Mouse (Mus musculus) midbrain, embryonic 14.5 days (tissue): ENCODE data around the gene Hapln4. TPM values are rescaled to one million over a fixed set of nuclear protein-coding genes. Genes with fewer than 3 reads are reported as not detected.
A peak's percentile ranks its signal among the peaks of the same experiment; 100 is the strongest.

Experiments
- ATAC-seq: fragments of 200-750 bp; cut with Nextera tagmentation; 2 replicates; pipeline ENCODE4 v1.8.0; 2017; ENCODE audit warnings: moderate number of reproducible peaks, moderate library complexity; ENCODE audit not compliant: low FRiP score, low TSS enrichment
- DNase-seq: peaks from one replicate; pipeline ENCODE4 v3.0.0-alpha.2; 2015
- H3K27ac ChIP-seq: fragments of 300-500 bp; sonication (generic); replicated peaks from 2 replicates; pipeline ENCODE4 v1.5.1; 2014; ENCODE audit warnings: mild to moderate bottlenecking, low read depth, low read length, moderate library complexity
- H3K27me3 ChIP-seq: fragments of 300-500 bp; sonication (generic); 2 replicates; pipeline ENCODE4 v1.6.1; 2014; ENCODE audit warnings: low read length, control low read depth, mixed read lengths; ENCODE audit not compliant: control insufficient read depth, insufficient read depth
- H3K36me3 ChIP-seq: fragments of 300-500 bp; sonication (generic); 2 replicates; pipeline ENCODE4 v1.6.1; 2014; ENCODE audit warnings: low read length, control low read depth; ENCODE audit not compliant: control insufficient read depth, insufficient read depth
- H3K4me1 ChIP-seq: fragments of 300-500 bp; sonication (generic); 2 replicates; pipeline ENCODE4 v1.6.1; 2014; ENCODE audit warnings: mild to moderate bottlenecking, antibody characterized with exemption, low read length, control low read depth; ENCODE audit not compliant: control insufficient read depth, insufficient read depth
- H3K4me2 ChIP-seq: fragments of 300-500 bp; sonication (generic); 2 replicates; pipeline ENCODE4 v1.6.1; 2014; ENCODE audit warnings: mild to moderate bottlenecking, low read length, moderate library complexity
- H3K4me3 ChIP-seq: fragments of 300-500 bp; sonication (generic); replicated peaks from 2 replicates; pipeline ENCODE4 v1.5.1; 2014; ENCODE audit warnings: low read depth, low read length
- H3K9ac ChIP-seq: fragments of 300-500 bp; sonication (generic); replicated peaks from 2 replicates; pipeline ENCODE4 v1.6.1; 2014; ENCODE audit warnings: mild to moderate bottlenecking, low read length, moderate library complexity
- H3K9me3 ChIP-seq: fragments of 300-500 bp; sonication (generic); 2 replicates; pipeline ENCODE4 v1.6.1; 2016; ENCODE audit warnings: low read length, control low read depth, mixed read lengths; ENCODE audit not compliant: control insufficient read depth
- WGBS: fragments of 180-500 bp; shearing (Covaris S2); extraction: QIAGEN DNeasy Blood & Tissue Kit; methylation state at CpG from one replicate; pipeline ENCODE4 v1.1.7; 2014; 5-methylcytosine and 5-hydroxymethylcytosine counted together
- polyA plus RNA-seq: library from polyadenylated mRNA; unstranded; fragments of >200 nt; fragmentation: Nextera tagmentation; extraction: Ambion mirVana; gene quantifications from 2 replicates; pipeline ENCODE4 v1.2.1, GENCODE M21; 2014

Hapln4 gene
- polyA plus RNA-seq, 1 experiment from 2014 or later = 1.3 TPM

DNA sequence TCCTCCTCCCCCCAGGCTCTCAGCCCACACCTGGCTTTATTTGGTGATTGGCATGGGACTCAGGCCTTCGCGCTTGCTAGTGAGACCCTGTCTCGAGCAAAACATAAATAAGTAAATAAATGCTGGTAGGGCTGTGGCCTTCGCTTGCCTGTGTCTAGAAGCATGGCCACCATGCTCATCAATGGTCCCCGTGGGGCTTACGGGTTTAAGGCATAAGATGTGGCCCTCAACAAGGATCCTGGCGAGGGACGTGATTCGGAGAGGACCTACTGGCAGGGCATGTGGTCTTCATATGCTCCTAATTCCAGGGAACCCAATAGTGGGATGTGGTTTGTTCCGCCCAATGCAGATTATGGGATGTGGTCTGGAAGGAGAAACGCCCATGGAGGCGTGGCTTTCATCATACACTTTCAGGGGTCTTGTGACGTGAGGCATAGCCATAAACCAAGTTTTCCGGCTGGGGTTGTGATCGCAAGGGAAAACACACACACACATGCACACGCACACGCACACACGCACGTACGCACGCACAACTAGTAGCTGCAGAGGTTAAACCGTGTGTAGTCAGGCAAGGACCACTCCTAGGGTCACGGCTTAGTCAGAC, 28.0 kb downstream of the Hapln4 start:
- no peak for ATAC-seq
- Histone ChIP-seq H3K27me3 (peaks cover 5% of the 10 kb centered on the region; the same call in 1 of the 2 replicates), H3K9ac (no peak overlapping the region), H3K9me3 (no peaks in the 10 kb centered on the region), H3K36me3 (peaks cover 100% of the 10 kb centered on the region), H3K4me1 (0 out of 2 replicates have a peak, but pooled peaks cover 3% of the 10 kb centered on the region), H3K4me3 (no peak overlapping the region), H3K4me2 (no peak overlapping the region), H3K27ac (no peak overlapping the region)
- WGBS = 56% methylated on average over 23 of the region's 23 CpGs
- DNase-seq = no peak

DNA sequence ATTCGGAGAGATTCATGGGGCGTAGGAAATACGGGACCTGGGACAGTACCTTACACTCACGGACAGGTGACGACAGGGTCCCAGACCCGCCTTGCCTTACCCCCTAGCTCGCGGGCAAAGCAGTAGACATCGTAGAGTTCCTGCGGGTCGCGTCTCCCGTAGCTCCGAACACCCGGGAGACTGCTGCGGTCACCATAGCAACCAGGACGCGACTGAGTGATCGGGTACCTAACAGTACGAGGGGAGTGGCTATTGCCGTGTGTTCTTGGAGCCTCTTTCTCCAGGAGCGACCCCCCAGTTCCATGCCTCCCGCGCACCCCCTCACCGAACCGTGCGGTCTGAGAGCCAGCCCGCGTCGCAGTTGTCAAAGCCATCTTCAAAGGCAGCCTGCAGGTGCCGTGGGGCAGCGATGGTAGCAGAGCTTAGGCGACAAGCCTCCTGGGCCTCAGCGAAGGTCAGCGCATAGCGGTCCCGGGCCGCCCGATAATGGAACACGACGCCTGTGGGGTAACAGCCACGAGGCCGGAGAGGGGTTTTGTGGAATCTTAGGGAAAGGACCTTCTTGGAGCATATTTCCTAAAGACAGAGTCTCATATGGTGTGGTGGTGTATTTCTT, 29.3 kb downstream of the Hapln4 start:
- peaks cover 5% of the 10 kb centered on the region; the same call in 1 of the 2 replicates for H3K27me3 ChIP-seq
- peaks cover 10% of the 10 kb centered on the region for H3K4me1 ChIP-seq
- ATAC-seq (no peak), DNase-seq (peak; percentile 66)
- no peaks in the 10 kb centered on the region for H3K9me3 ChIP-seq
- 0 out of 2 replicates have a peak overlapping the region, but pooled peaks have one; percentile 29 for H3K9ac ChIP-seq
- peaks cover 88% of the 10 kb centered on the region for H3K36me3 ChIP-seq
- H3K4me3 ChIP-seq = no peak overlapping the region
- WGBS = 6% methylated on average over 43 of the region's 43 CpGs
- H3K4me2 ChIP-seq = peak overlapping the region; percentile 12; the same call in 1 of the 2 replicates
- H3K27ac ChIP-seq = no peak overlapping the region

DNA sequence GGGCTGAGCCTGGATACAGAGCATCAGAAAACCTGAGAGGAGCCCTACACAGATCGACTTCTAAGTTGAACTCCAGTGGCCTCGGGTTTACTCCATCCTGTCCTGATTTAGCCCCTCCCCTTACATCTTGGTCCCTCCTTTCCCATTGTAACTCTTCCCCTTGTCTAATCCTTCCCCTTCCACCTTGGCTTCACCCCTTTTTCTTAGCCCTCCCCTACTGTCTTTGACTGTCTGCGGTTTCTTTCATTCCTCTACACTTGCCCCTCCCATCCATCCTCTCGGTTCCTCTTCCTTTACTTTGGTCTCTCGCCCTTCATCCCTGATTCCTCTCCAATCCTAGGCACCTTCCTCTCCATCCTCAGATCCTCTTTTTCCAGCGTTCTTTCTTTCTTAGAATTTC, 31.2 kb downstream of the Hapln4 start:
- no peaks in the 10 kb centered on the region for H3K9me3 ChIP-seq
- peaks cover 68% of the 10 kb centered on the region for H3K36me3 ChIP-seq
- H3K27me3 ChIP-seq = peaks cover 5% of the 10 kb centered on the region; the same call in 1 of the 2 replicates
- no peak for DNase-seq
- no peak overlapping the region for H3K4me2 ChIP-seq
- 20% methylated on average over 6 of the region's 6 CpGs for WGBS
- ATAC-seq = no peak
- no peak overlapping the region for H3K9ac ChIP-seq
- H3K4me3 ChIP-seq = no peak overlapping the region
- H3K4me1 ChIP-seq = peaks cover 20% of the 10 kb centered on the region
- H3K27ac ChIP-seq = no peak overlapping the region

DNA sequence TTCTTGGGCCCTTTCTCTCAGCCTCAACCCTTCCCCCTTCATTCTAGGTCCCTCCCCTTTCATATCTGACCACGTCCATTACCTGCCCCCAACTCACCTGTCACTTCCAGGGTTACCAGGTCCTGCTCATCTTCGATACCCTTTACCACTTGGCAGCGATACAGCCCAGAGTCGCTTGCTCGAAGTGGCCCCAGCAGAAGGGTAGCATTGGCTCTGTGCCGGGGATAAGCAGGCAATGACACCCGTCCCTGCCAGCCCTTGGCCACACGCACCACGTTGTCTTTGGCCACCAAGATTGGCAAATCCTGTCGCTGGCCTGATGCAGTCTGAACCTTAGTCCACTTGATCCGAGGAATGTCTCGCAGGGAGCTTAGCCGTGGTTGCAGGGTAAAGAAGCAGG, 31.6 kb downstream of the Hapln4 start:
- Histone ChIP-seq H3K4me3 (no peak overlapping the region), H3K27me3 (peaks cover 5% of the 10 kb centered on the region; the same call in 1 of the 2 replicates), H3K4me1 (peaks cover 20% of the 10 kb centered on the region), H3K4me2 (no peak overlapping the region), H3K27ac (no peak overlapping the region), H3K36me3 (peaks cover 64% of the 10 kb centered on the region), H3K9me3 (no peaks in the 10 kb centered on the region), H3K9ac (no peak overlapping the region)
- WGBS = 72% methylated on average over 13 of the region's 13 CpGs
- ATAC-seq (no peak), DNase-seq (no peak)

DNA sequence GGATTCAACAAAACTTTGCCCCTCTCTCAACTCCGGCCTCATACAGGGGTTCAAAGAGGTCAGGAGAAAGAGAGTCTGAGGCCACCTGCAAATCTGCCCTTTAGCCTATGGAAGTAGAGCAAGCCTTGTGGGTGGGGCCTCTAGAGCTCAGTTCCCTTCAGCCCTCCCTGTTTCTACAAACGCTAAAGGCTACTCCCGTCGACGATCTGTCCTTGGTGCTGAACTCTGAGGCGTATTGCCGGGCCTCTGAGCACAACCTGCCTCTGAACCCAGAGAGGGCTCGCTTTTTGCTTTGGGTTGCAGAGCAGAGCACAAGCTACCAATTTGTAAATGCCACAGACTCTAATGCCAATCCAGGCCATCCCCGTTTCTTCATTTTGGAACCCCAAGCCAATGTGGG, 34.4 kb downstream of the Hapln4 start:
- Histone ChIP-seq H3K4me3 (peak overlapping the region; percentile 81), H3K9ac (peak overlapping the region; percentile 91; the same call in 1 of the 2 replicates), H3K4me2 (peak overlapping the region; percentile 84), H3K4me1 (peaks cover 19% of the 10 kb centered on the region), H3K27ac (no peak overlapping the region), H3K27me3 (peaks cover 5% of the 10 kb centered on the region; the same call in 1 of the 2 replicates), H3K36me3 (peaks cover 37% of the 10 kb centered on the region), H3K9me3 (no peaks in the 10 kb centered on the region)
- peak; percentile 30 for DNase-seq
- WGBS = 11% methylated on average over 9 of the region's 9 CpGs
- ATAC-seq = no peak

DNA sequence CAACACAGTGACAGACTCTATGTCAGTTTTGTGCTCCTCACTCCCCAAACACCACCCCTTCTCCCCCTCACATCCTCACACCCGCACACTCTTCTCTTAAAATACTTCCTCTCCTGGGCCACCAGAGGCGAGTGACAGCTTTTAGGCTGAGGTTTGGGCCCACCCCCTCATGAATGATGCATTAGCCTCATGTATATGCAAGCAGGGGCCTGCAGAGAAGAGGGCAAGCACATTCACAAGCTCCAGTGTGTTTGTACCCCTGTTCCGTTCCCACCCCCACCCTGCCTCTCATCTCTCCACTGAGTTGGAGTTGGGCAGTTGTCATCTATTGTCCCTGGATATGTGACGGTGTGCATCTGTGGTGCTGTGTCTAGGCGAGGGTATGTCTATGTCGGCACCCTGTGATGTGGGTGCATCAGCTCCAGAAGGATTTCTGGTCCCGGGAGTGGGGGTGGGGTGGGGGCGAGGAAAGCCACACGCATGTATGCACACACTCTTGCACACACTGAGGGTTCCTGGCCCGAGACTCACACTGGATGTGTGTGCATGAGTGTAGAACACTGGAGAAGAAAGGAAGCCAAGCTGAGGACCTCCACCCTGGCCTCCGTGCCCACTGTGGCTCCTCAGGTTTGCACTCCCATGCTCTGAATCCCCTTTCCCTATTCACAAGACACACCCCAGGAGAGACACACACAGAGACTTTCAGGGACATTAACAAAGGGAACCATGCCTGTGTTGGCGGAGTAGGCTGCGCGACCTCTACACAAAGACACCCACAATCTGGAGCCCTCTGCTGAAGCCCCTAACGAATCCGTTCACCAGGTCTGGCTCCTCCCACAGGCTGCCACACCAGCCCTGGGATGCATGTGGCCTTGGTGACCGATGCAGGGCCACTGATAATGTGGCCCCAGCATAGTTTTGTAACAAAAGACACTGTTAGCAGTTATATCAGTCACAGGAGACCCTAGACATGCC, 35.8 kb downstream of the Hapln4 start:
- H3K27ac ChIP-seq = peak overlapping the region; percentile 97
- peak; percentile 90 for DNase-seq
- peak overlapping the region; percentile 81 for H3K4me3 ChIP-seq
- no peaks in the 10 kb centered on the region for H3K9me3 ChIP-seq
- WGBS = 1% methylated on average over 17 of the region's 17 CpGs
- peaks cover 5% of the 10 kb centered on the region; the same call in 1 of the 2 replicates for H3K27me3 ChIP-seq
- peak overlapping the region; percentile 84 for H3K4me2 ChIP-seq
- peak overlapping the region; percentile 91 for H3K9ac ChIP-seq
- ATAC-seq = peak; percentile 86
- peaks cover 17% of the 10 kb centered on the region for H3K4me1 ChIP-seq
- peaks cover 23% of the 10 kb centered on the region for H3K36me3 ChIP-seq

DNA sequence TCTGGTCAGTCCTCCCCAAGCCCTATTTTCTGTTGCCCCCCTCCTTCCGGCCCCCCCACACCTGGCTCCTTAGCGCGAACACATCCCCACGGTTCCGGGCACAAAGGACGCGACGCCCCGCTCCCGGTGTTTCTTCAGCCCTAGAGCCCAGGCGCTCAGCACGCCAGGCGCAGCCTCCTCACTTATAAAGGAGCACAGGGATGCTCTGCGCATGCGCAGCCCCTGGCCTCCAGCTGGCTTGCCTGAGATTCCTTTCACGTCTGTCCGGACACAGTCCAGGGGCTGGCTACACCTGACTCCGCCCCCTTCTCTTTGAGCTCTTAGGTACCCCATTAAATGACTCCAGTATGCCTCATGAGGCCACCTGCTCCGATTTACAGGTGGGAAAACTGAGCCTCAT, 37.4 kb downstream of the Hapln4 start, which contains the start of gene Ncan:
Ncan (minus strand) TSS at position 207 of the 400 bp plus-strand sequence.
- Histone ChIP-seq H3K4me1 (peaks cover 17% of the 10 kb centered on the region), H3K9me3 (no peaks in the 10 kb centered on the region), H3K36me3 (peaks cover 6% of the 10 kb centered on the region), H3K4me2 (peak within 1 kb of the TSS; percentile 84), H3K27ac (peak within 1 kb of the TSS; percentile 97), H3K27me3 (no peaks in the 10 kb centered on the region), H3K9ac (peak within 1 kb of the TSS; percentile 91), H3K4me3 (peak within 1 kb of the TSS; percentile 81)
- DNase-seq (peak; percentile 96), ATAC-seq (peak; percentile 81)
- 1% methylated on average over 19 of the region's 19 CpGs for WGBS

DNA sequence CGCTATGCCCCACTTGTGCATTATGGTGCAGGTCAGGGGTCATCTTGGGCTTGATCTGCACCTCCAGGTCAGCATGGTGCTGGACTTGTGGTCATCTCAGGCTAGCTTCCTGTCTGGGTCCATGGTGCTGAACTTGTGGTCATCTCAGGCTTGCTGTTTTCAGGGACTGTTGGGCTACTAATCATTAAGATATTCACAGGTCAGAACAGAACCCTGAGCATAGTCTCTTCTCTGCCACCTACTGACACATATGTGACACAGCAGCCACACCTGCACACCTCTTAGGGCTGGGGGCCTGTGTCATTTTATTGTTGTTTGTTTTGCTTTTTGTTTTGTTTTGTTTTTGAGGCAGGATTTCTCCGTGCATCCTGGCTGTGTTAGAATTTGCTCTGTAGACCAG, 39.6 kb downstream of the Hapln4 start:
- no peaks in the 10 kb centered on the region for H3K9me3 ChIP-seq
- H3K27ac ChIP-seq = no peak overlapping the region
- H3K4me1 ChIP-seq = peaks cover 7% of the 10 kb centered on the region
- ATAC-seq (no peak), DNase-seq (peak; percentile 57)
- H3K9ac ChIP-seq = no peak overlapping the region
- no peak overlapping the region for H3K4me2 ChIP-seq
- no peak overlapping the region for H3K4me3 ChIP-seq
- no peaks in the 10 kb centered on the region for H3K36me3 ChIP-seq
- H3K27me3 ChIP-seq = no peaks in the 10 kb centered on the region
- WGBS = 55% methylated on average over 2 of the region's 2 CpGs
